Mouse (Mus musculus) telencephalon, adult 2 months (tissue): ENCODE results near the gene Galns.

Experiments
- DNase-seq: peaks from one replicate; pipeline ENCODE4 v3.0.0-alpha.2; 2011; ENCODE audit warnings: low read depth, low spot score

Gene Galns

DNA sequence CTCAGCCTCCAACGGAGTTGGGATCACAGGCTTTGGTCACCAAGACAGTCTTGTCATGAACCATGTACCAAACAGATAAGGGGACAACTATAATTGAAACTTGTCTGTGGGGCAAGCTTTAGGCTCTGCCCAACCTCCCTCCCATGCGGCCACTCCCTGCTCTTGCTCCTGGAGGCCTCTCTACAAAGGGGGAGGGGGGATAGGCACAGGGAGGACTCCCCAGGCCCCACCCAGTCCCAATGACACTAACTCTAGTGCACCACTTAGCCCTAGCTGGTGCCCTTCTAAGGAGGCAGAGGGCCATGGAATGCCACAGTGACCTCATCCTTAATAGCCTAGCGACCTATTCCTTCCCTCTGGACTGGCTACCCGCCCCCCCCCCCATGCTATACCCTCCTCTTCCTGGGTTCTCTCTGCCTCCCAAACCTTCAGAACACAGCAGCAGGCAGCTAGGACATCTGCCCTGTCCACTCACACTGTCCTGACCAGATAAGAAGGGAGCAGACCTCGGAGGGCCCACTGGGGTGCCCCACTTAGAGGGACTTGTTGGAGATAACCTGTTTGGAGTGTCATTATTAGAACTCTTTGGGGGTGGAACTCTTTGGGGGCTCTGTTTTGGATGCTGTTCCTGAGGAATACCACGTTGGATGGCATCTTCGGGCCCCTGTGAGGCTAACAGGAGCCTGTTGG is 65.1 kb downstream of the Galns start:
- DNase-seq, result no peak

DNA sequence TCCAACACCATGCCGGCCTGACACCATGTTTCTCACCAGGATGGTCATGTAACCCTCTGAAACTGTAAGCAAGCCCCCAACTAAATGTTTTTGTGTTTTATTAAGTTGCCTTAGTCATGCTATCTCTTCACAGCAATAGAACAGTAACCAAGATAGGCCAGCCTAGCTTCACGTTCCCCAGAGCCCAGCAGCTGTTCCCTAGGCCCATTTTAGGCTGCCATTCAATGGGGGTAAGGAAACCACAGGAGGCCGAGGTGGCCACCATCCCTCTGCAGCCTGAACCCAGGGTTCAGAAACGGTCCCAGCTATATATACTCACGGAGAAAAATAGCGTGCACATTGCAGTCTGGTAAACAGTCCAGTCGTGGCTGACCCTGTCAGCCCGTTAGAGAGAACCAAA is 67.1 kb downstream of the Galns start:
- DNase-seq, result no peak

DNA sequence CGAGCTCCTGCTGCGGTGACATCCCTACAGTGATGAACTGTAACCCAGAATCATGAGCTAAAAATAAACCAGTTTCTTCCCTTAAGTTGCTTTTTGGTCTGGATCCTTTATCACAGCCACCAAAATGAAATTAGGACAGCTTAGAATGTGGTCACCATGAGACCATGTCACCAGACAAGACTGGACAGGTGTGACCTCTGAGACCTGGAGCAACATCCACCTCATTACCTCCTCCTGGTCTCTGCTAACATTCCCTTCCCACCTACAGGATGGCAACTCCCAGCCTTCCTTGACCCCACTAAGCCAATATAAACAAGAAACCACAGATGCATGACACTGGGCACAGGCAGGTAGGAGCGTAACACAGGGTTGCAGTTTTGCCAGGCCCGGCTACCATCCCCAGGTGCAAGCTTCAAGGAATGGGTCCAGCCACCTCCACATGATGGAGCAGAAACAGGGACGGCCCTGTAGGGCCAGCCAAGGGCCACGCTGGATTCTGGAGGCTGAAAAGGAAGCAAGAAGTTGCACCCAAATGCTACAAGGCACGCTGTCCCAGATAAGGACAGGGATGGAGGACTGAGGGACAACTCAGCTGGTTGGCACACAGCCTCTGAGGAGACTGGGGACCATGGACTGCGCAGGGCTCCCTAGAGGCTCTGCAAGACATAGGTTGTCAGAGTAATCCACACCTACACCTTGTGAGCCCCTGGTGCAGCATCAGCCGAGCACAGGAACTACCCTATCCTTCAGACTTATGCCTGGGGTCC is 72.8 kb downstream of the Galns start:
- no peak for DNase-seq

DNA sequence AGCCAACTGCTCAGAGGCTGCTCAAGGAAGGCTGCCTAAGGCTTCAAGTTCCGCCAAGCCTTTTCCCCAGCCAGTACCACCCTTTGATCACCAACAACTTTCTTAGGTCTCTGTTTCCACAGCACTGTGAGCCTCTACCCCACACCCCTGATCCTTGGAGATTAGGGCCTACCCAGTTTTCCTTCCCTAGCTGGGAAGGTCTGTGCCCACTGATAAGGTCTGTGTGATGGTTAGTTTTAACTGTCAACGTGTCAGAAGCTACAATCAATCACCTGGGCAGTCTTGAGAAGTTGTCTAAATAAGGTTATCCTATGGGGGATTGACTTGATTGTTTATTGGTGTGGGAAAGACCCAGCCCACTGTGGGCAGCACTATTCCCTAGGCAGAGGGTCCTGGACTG is 73.5 kb downstream of the Galns start:
- no peak for DNase-seq

DNA sequence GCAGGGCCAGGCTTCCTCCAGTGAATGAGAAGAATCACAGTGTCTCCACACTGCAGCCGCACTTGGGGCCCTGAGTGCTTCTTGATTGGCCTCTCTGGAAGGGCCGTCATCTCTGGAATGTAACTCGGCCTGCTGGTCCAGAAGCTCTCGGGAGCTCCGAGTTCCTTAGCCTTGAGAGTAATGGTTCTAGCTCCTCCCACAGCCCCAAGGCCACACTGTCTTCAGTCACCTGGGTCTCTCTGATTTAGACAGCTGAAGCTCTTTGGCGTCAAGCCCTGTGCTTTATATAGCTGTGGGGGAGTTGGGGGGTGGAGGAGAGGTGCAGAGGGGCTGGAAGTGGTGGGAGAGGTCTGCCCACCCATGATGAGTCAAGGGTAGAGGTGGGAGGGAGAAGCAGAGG is 74.2 kb downstream of the Galns start:
- DNase-seq, result no peak

DNA sequence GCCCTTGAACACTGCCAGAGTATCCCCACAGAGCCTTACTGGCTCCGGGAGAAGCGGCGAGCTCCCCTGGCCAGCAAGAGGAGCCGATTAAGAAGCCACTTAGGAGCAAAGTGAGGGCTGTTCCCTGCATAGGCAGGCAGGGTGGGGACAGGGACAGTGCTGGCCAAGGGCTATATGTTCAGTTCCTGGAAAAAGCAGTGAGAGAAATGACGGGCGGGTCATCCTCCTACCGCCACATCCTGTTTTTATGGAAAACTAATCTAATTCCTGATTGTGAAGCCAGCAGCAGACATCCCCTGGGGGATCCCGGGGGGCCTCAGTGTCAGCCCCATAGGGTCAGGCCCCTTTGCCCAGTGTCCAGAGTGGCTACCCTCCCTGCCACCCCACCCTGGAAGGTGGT is 80.0 kb downstream of the Galns start:
- no peak for DNase-seq

DNA sequence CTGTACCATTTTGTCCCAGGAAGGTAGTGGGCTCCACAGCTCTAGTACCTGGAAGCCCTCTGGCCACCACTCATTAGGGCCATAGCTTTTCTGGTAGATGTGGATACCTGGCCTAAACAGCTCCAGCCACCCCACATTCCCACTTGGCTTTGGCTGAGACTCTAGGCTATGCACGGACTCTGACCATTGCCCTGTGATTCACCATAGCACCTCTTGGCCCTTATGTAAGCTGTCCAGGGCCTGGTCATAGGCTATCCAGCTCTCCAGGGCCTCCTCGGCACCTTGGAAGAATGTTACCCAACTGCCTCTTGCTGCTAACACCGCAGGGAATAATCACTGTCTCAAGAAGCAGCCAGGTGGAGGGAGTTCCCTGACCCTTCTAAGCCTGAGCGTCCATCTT is 82.1 kb downstream of the Galns start:
- no peak for DNase-seq
